Mouse (Mus musculus) heart, adult 2 months (tissue): ENCODE data around the gene Slc35e3. TPM values are rescaled to one million over a fixed set of nuclear protein-coding genes. Genes with fewer than 3 reads are reported as not detected.

ENCODE experiments used
- DNase-seq, 2 experiments: peaks; one replicate each; pipeline ENCODE4 v3.0.0; 2021
- H3K27ac ChIP-seq: fragments of 200-600 bp; 2 replicates; pipeline ENCODE4 v1.8.1; 2022
- H3K27me3 ChIP-seq: fragments of 200-500 bp; 2 replicates; pipeline ENCODE4 v1.6.1; 2012; ENCODE audit warnings: mild to moderate bottlenecking, low read length, inconsistent platforms, mixed read lengths; ENCODE audit not compliant: control insufficient read depth, insufficient read depth
- H3K36me3 ChIP-seq: fragments of 200-500 bp; 2 replicates; pipeline ENCODE4 v1.6.1; 2012; ENCODE audit warnings: low read length, inconsistent platforms; ENCODE audit not compliant: control insufficient read depth, insufficient read depth
- H3K4me1 ChIP-seq: fragments of 200-500 bp; 2 replicates; pipeline ENCODE4 v1.6.1; 2011; ENCODE audit warnings: low read length; ENCODE audit not compliant: control insufficient read depth, insufficient read depth
- H3K4me3 ChIP-seq: fragments of 200-600 bp; 2 replicates; pipeline ENCODE4 v1.8.1; 2022
- H3K79me2 ChIP-seq: fragments of 200-500 bp; replicated peaks from 2 replicates; pipeline ENCODE4 v1.6.1; 2012; ENCODE audit warnings: mild to moderate bottlenecking, inconsistent platforms, low read length, moderate library complexity, mixed read lengths; ENCODE audit not compliant: control insufficient read depth, insufficient read depth
- H3K9ac ChIP-seq: fragments of 200-500 bp; 2 replicates; pipeline ENCODE4 v1.6.1; 2012; ENCODE audit warnings: low read depth, mild to moderate bottlenecking, control low read depth, inconsistent platforms, low read length, mixed read lengths
- CTCF ChIP-seq: fragments of 200-600 bp; IDR thresholded peaks from 2 replicates; pipeline ENCODE4 v1.8.1; 2022; ENCODE audit warnings: antibody characterized with exemption, mild to moderate bottlenecking, moderate library complexity
- EP300 ChIP-seq: fragments of 200-500 bp; IDR thresholded peaks from 2 replicates; pipeline ENCODE4 v1.6.1; 2011; ENCODE audit warnings: low read depth, low read length, control low read depth; ENCODE audit not compliant: insufficient read depth
- POLR2A ChIP-seq: fragments of 200-500 bp; IDR thresholded peaks from 2 replicates; pipeline ENCODE4 v1.6.1; 2011; ENCODE audit warnings: mild to moderate bottlenecking, low read depth, low read length, control low read depth; ENCODE audit not compliant: insufficient read depth
- WGBS: fragments of 180-500 bp; shearing (Covaris S2); methylation state at CpG from one replicate; pipeline ENCODE4 v1.1.7; 2018; 5-methylcytosine and 5-hydroxymethylcytosine counted together
- intact Hi-C: fragments of 180-260 bp; cut with DNase I; formaldehyde crosslinking; loops from one replicate; pipeline ENCODE4 v1.15.1; 2025
- polyA plus RNA-seq: library from polyadenylated mRNA; depleted of rRNA; stranded (reverse); fragments of >200 nt; gene quantifications from 2 replicates; pipeline ENCODE4 v1.2.3, GENCODE M21; 2012
- total RNA-seq, 2 experiments: library from RNA; stranded (reverse); gene quantifications; 2 replicates each; pipeline ENCODE4 v1.2.3; 2021

Gene Slc35e3
- total and polyA plus RNA-seq, 3 experiments = 5.7 to 8.0 (median 7.4) TPM

GRCm38 (mm10) chr10:117753711-117754608 is 7.8 kb upstream of the Slc35e3 start:
- Histone ChIP-seq H3K4me1 (no peaks in the 10 kb centered on the region), H3K4me3 (no peak overlapping the region), H3K27ac (no peak overlapping the region), H3K27me3 (no peaks in the 10 kb centered on the region), H3K79me2 (no peaks in the 10 kb centered on the region), H3K9ac (no peak overlapping the region), H3K36me3 (no peaks in the 10 kb centered on the region; the same call in 1 of the 2 replicates)
- no peak for DNase-seq
- intact Hi-C loops = no loop called here
- WGBS = 94% methylated on average over 8 of the region's 8 CpGs
- no peak for TF ChIP-seq CTCF
- no peak for TF ChIP-seq POLR2A
- TF ChIP-seq EP300 = no peak

- Histone ChIP-seq H3K27me3 (no peaks in the 10 kb centered on the region), H3K9ac (no peak overlapping the region), H3K27ac (no peak overlapping the region), H3K36me3 (no peaks in the 10 kb centered on the region; the same call in 1 of the 2 replicates), H3K4me3 (no peak overlapping the region), H3K4me1 (no peaks in the 10 kb centered on the region), H3K79me2 (no peaks in the 10 kb centered on the region)
- 92% methylated on average over 5 of the region's 5 CpGs for WGBS
- TF ChIP-seq POLR2A = no peak
- no peak for DNase-seq
- intact Hi-C loops = no loop called here
Observed at GRCm38 (mm10) chr10:117752851-117753647, 6.9 kb upstream of the Slc35e3 start.

- Histone ChIP-seq H3K9ac (no peak overlapping the region), H3K36me3 (no peaks in the 10 kb centered on the region; the same call in 1 of the 2 replicates), H3K4me1 (no peaks in the 10 kb centered on the region), H3K4me3 (no peak overlapping the region), H3K27me3 (no peaks in the 10 kb centered on the region), H3K79me2 (no peaks in the 10 kb centered on the region), H3K27ac (no peak overlapping the region)
- no peak for DNase-seq
- WGBS = 98% methylated on average over 7 of the region's 7 CpGs
- intact Hi-C loops = no loop called here
- TF ChIP-seq EP300 (no peak), POLR2A (no peak), CTCF (no peak)
Observed at GRCm38 (mm10) chr10:117752304-117752821, 6.2 kb upstream of the Slc35e3 start.

- H3K4me3 ChIP-seq = no peak overlapping the region
- H3K36me3 ChIP-seq = no peaks in the 10 kb centered on the region; the same call in 1 of the 2 replicates
- WGBS = 91% methylated on average over 6 of the region's 6 CpGs
Observed at GRCm38 (mm10) chr10:117751744-117752143, 5.6 kb upstream of the Slc35e3 start.

GRCm38 (mm10) chr10:117751282-117751610 is 5.1 kb upstream of the Slc35e3 start:
- H3K36me3 ChIP-seq = no peaks in the 10 kb centered on the region; the same call in 1 of the 2 replicates
- intact Hi-C loops = no loop called here
- WGBS = 97% methylated on average over 14 of the region's 14 CpGs

More at GRCm38 (mm10) chr10:117751744-117752143, 5.6 kb upstream of the Slc35e3 start:
- H3K27ac ChIP-seq = no peak overlapping the region
- no peak for TF ChIP-seq CTCF
- TF ChIP-seq EP300 = no peak
- TF ChIP-seq POLR2A = no peak
- no peak overlapping the region for H3K9ac ChIP-seq
- DNase-seq = no peak
- no peaks in the 10 kb centered on the region for H3K27me3 ChIP-seq
- intact Hi-C loops = no loop called here
- H3K79me2 ChIP-seq = no peaks in the 10 kb centered on the region
- H3K4me1 ChIP-seq = no peaks in the 10 kb centered on the region

More at GRCm38 (mm10) chr10:117751282-117751610, 5.1 kb upstream of the Slc35e3 start:
- no peaks in the 10 kb centered on the region for H3K4me1 ChIP-seq
- TF ChIP-seq EP300 (no peak), POLR2A (no peak), CTCF (no peak)
- H3K9ac ChIP-seq = no peak overlapping the region
- no peaks in the 10 kb centered on the region for H3K79me2 ChIP-seq
- DNase-seq = no peak
- no peak overlapping the region for H3K27ac ChIP-seq
- no peaks in the 10 kb centered on the region for H3K27me3 ChIP-seq
- no peak overlapping the region for H3K4me3 ChIP-seq
